Mouse (Mus musculus) megakaryocyte progenitor cell, adult 5-6 weeks (primary cell): ENCODE measurements at regions not wholly inside any gene's neighbourhood (a gene's known extent, or its start where the extent isn't known, plus 50 kb on each side); places are given as distances from the start of the nearest gene placed in this dataset.
A peak's percentile ranks its signal among the peaks of the same experiment; 100 is the strongest.

ENCODE experiments used
- ATAC-seq: replicated peaks from 2 replicates; pipeline ENCODE4 v1.8.0; 2016; ENCODE audit warnings: mild to moderate bottlenecking, moderate TSS enrichment, inconsistent platforms; ENCODE audit not compliant: poor library complexity

- peak; percentile 23; the same call in 1 of the 2 replicates for ATAC-seq
Measured at GRCm38 (mm10) chr2:95830608-95831007, 487.4 kb upstream of the Lrrc4c start.

- ATAC-seq: no peak
Measured at GRCm38 (mm10) chr2:95833505-95833904, 484.5 kb upstream of the Lrrc4c start.

- ATAC-seq: no peak
Measured at GRCm38 (mm10) chr2:95839530-95839929, 478.4 kb upstream of the Lrrc4c start.
